Mouse (Mus musculus): ENCODE measurements around the gene Ddit4. TPM values are rescaled to one million over a fixed set of nuclear protein-coding genes. Genes with fewer than 3 reads are reported as not detected.

The Ddit4 gene
- polyA plus RNA-seq, 1 experiment from 2014 or later: 1.9 TPM

DNA sequence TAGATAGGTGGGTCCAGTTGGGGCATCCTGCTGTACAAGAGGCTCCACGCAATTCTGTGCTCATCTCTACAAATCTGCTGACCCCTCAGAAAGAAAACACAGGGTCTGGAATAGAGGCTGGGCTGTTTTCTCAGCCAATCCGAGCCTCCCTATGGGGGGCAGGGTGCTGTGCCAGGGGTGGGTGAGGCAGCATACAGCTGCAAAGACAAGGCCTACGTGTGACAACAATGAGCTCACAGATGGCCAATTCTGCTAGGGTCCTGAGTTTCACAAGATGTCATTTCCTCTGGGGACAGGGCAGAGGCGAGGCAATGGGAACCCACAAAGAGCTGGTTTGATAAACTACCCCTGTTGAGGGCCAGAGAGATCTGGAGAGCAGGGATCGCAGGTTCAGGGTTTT is 6.8 kb upstream of the Ddit4 start:
- Histone ChIP-seq H3K36me3 (ENCODE audit: control insufficient read depth, insufficient read depth, low read length) (no peaks in the 10 kb centered on the region), H3K4me2 (no peak overlapping the region), H3K4me1 (ENCODE audit: control insufficient read depth, insufficient read depth, low read length) (peaks cover 16% of the 10 kb centered on the region), H3K4me3 (ENCODE audit: low read depth, low read length) (no peak overlapping the region), H3K9me3 (replicated peaks; ENCODE audit: control insufficient read depth, low read length) (no peaks in the 10 kb centered on the region), H3K27ac (ENCODE audit: low read depth, low read length) (no peak overlapping the region), H3K27me3 (ENCODE audit: control insufficient read depth, insufficient read depth, low read length) (peaks cover 25% of the 10 kb centered on the region), H3K9ac (ENCODE audit: low read depth, low read length) (no peak overlapping the region)
- 27% methylated on average over 5 of the region's 5 CpGs for WGBS (ENCODE audit: insufficient replicate concordance)
- no peak for ATAC-seq (replicated peaks; ENCODE audit: insufficient number of reproducible peaks, low FRiP score, low TSS enrichment)

DNA sequence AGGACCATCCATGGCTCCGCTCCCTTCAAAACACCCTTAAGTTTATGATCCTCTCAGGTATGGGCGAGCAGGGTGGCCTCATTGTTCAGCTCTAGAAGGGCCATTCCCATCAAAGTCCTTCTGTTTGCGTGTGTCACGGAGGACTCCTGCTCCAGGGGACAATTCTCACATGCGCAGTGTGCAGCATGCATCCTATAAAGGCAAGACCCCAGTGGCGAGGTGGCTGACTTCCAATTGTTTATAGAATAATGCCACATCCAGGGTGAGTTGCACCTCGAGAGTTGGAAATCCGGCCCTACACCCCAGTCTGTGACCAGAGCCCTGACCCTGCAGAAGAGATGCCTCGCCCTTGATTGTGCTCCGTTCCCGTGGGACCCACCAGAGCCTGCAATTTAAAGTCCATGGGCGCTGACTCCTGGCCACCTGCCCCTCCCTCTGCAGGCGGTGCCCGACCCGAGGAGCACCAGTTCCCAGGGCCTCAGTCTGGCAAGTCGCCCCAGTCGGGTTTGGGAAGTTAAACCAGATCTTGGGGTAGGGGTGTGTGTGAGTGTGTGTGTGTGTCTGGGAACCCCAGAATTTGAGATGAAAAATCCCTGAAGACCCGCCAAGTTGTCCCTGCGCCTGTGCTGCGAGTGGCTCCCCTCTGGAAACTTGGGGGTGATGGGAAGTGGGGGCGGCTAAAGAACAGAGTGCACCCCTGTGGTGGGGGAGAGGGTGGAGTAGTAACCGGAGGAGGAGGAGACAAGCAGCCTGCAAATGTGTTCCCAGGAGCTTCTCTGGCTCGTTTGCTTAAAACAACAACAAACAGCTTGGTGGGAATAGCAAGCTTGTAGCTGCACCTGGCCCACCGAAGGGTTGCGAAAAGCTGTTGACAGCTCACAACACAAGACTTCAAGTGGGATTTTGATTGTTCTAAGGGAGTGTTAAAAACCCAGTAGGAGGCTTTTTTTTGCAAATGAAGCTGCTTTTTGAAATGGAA is 5.8 kb upstream of the Ddit4 start:
- Histone ChIP-seq H3K9me3 (replicated peaks; ENCODE audit: control insufficient read depth, low read length) (no peaks in the 10 kb centered on the region), H3K36me3 (ENCODE audit: control insufficient read depth, insufficient read depth, low read length) (no peaks in the 10 kb centered on the region), H3K27ac (ENCODE audit: low read depth, low read length) (no peak overlapping the region), H3K4me3 (ENCODE audit: low read depth, low read length) (no peak overlapping the region), H3K4me1 (ENCODE audit: control insufficient read depth, insufficient read depth, low read length) (peaks cover 24% of the 10 kb centered on the region), H3K27me3 (ENCODE audit: control insufficient read depth, insufficient read depth, low read length) (peaks cover 25% of the 10 kb centered on the region), H3K4me2 (peak overlapping the region; percentile 39), H3K9ac (ENCODE audit: low read depth, low read length) (no peak overlapping the region)
- no peak for ATAC-seq (replicated peaks; ENCODE audit: insufficient number of reproducible peaks, low FRiP score, low TSS enrichment)
- 14% methylated on average over 25 of the region's 25 CpGs for WGBS (ENCODE audit: insufficient replicate concordance)

DNA sequence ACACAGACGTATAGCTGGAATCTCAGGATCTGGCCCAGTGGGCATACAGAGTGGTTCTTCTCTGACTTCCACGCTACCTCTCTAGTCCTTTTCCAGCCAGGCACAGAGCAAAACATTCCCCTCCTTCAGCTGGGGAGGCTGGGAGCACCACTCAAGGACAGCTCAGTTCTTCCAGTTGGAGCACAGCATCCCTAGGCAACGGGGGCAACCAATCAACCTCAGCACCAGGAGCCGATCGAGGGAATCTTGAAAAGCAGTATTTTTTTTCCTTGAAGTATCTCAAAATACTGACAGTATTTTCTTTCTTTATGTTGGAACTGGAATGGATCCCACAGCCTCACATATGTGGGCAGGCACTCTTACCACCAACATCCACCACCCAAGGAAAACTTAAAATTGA is 5.0 kb upstream of the Ddit4 start:
- Histone ChIP-seq H3K4me1 (ENCODE audit: control insufficient read depth, insufficient read depth, low read length) (peaks cover 24% of the 10 kb centered on the region), H3K4me3 (ENCODE audit: low read depth, low read length) (no peak overlapping the region)
- 59% methylated on average over 5 of the region's 5 CpGs for WGBS (ENCODE audit: insufficient replicate concordance)

DNA sequence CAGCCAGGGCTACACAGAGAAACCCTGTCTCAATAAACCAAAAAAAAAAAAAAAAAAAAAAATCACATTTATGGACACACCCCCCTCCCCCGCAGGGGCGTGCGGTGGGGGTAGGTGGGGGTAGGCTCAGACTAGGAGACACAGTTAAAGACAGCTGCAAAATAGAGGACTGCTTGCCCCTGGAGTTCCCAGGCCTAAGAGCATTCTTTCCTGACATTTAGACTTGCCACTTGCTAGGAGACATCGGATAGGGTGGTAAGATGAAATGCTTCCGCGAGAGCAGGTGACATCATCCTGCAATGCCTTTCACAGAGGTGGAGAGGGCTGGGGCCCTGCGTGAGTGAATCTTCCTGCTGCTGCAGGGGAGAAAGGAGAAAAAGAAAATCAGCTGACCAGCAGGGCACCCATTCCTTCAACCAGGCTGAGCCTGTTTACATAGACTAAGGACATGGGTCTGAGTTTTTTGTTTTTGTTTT is 2.0 kb upstream of the Ddit4 start:
- Histone ChIP-seq H3K4me2 (no peak overlapping the region), H3K27me3 (ENCODE audit: control insufficient read depth, insufficient read depth, low read length) (peaks cover 20% of the 10 kb centered on the region), H3K9ac (ENCODE audit: low read depth, low read length) (no peak overlapping the region), H3K36me3 (ENCODE audit: control insufficient read depth, insufficient read depth, low read length) (no peaks in the 10 kb centered on the region), H3K9me3 (replicated peaks; ENCODE audit: control insufficient read depth, low read length) (no peaks in the 10 kb centered on the region), H3K4me1 (ENCODE audit: control insufficient read depth, insufficient read depth, low read length) (peaks cover 39% of the 10 kb centered on the region), H3K27ac (ENCODE audit: low read depth, low read length) (no peak overlapping the region), H3K4me3 (ENCODE audit: low read depth, low read length) (no peak overlapping the region)
- WGBS (ENCODE audit: insufficient replicate concordance): 16% methylated on average over 7 of the region's 7 CpGs
- ATAC-seq (replicated peaks; ENCODE audit: insufficient number of reproducible peaks, low FRiP score, low TSS enrichment): no peak

More for the DNA sequence above, 5.0 kb upstream of the Ddit4 start:
- H3K9ac ChIP-seq (ENCODE audit: low read depth, low read length): no peak overlapping the region
- no peak for ATAC-seq (replicated peaks; ENCODE audit: insufficient number of reproducible peaks, low FRiP score, low TSS enrichment)
- peaks cover 25% of the 10 kb centered on the region for H3K27me3 ChIP-seq (ENCODE audit: control insufficient read depth, insufficient read depth, low read length)
- H3K27ac ChIP-seq (ENCODE audit: low read depth, low read length): no peak overlapping the region
- H3K36me3 ChIP-seq (ENCODE audit: control insufficient read depth, insufficient read depth, low read length): no peaks in the 10 kb centered on the region
- H3K4me2 ChIP-seq: no peak overlapping the region
- no peaks in the 10 kb centered on the region for H3K9me3 ChIP-seq (replicated peaks; ENCODE audit: control insufficient read depth, low read length)

DNA sequence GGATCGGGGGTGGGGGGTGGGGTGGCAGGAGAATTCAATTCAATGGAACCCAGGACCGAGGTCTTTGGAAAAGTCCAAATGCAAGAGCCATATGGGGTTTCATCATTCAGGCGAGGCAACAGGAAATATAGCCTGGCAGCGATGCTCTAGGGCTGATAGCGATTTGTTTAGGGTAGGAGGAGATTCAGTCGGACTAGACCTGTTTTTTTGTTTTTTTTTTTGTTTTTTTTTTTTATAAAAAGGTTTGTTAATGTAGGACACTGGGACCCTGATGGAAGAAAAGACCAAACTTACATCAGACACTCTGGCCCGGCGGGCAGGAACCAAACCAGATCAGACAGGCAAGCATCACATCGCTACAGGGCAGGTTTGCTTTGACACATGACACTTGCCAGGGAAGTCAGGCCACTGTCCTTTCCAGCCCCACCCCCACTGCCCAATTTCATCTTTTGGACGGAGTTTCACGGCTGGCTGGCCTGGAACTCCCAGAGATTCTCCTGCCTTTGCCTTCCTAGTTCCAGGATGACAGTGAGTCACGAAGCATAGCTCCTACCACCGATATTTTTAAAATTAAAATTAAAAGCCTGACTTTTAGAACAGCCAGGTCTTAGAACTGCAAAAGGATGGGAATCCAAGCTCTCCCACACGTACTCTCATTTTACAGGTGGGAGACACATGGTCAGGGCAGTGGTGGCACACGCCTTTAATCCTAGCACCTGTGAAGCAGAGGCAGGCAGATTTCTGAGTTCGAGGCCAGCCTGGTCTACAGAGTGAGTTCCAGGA is 1.3 kb upstream of the Ddit4 start:
- 18% methylated on average over 16 of the region's 16 CpGs for WGBS (ENCODE audit: insufficient replicate concordance)
- Histone ChIP-seq H3K27me3 (ENCODE audit: control insufficient read depth, insufficient read depth, low read length) (peaks cover 14% of the 10 kb centered on the region), H3K36me3 (ENCODE audit: control insufficient read depth, insufficient read depth, low read length) (no peaks in the 10 kb centered on the region)

DNA sequence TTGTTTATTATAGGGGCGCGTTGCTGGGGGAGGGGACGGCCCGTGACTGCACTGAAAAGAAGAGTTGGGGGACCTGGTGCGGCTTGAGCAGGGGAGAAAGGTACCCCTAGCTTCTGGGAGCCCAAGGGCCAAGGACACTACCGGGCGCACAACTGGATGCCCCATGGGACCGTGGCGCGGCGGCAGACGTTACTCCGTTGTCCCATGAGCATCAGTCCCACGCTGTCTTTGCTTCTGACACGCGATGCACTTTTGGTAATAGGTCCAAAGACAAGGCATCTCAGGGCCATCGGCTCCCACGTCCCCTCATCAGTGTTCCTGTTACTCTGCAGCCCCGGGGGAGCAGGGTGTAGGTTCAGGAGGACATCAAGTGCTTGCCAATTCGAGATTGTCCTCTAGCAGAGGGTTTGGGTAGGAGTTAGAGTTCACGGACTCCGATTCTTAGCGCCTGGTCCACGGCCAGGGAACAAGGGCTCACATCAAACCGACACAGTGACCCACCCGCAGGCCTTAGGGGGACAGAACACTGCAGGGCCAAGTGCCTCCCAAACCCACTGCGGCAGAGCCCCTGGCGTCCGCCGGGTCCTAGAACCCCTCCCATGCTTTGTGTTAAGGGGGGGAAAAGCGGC is 632 bp upstream of the Ddit4 start:
- peak overlapping the region; percentile 97 for H3K4me2 ChIP-seq
- WGBS (ENCODE audit: insufficient replicate concordance): under 1% methylated on average over 31 of the region's 31 CpGs
- no peaks in the 10 kb centered on the region for H3K36me3 ChIP-seq (ENCODE audit: control insufficient read depth, insufficient read depth, low read length)
- peak overlapping the region; percentile 81 for H3K27ac ChIP-seq (ENCODE audit: low read depth, low read length)
- peaks cover 10% of the 10 kb centered on the region for H3K27me3 ChIP-seq (ENCODE audit: control insufficient read depth, insufficient read depth, low read length)
- peaks cover 31% of the 10 kb centered on the region for H3K4me1 ChIP-seq (ENCODE audit: control insufficient read depth, insufficient read depth, low read length)
- peak overlapping the region; percentile 91 for H3K4me3 ChIP-seq (ENCODE audit: low read depth, low read length)
- ATAC-seq (replicated peaks; ENCODE audit: insufficient number of reproducible peaks, low FRiP score, low TSS enrichment): peak; percentile 4; the same call in 1 of the 2 replicates
- peak overlapping the region; percentile 80 for H3K9ac ChIP-seq (ENCODE audit: low read depth, low read length)
- no peaks in the 10 kb centered on the region for H3K9me3 ChIP-seq (replicated peaks; ENCODE audit: control insufficient read depth, low read length)

More for the DNA sequence above, 1.3 kb upstream of the Ddit4 start:
- Histone ChIP-seq H3K4me3 (ENCODE audit: low read depth, low read length) (peak overlapping the region; percentile 91), H3K4me2 (peak overlapping the region; percentile 97), H3K9me3 (replicated peaks; ENCODE audit: control insufficient read depth, low read length) (no peaks in the 10 kb centered on the region), H3K4me1 (ENCODE audit: control insufficient read depth, insufficient read depth, low read length) (peaks cover 37% of the 10 kb centered on the region), H3K27ac (ENCODE audit: low read depth, low read length) (peak overlapping the region; percentile 81; the same call in 1 of the 2 replicates), H3K9ac (ENCODE audit: low read depth, low read length) (peak overlapping the region; percentile 80)
- ATAC-seq (replicated peaks; ENCODE audit: insufficient number of reproducible peaks, low FRiP score, low TSS enrichment): no peak

DNA sequence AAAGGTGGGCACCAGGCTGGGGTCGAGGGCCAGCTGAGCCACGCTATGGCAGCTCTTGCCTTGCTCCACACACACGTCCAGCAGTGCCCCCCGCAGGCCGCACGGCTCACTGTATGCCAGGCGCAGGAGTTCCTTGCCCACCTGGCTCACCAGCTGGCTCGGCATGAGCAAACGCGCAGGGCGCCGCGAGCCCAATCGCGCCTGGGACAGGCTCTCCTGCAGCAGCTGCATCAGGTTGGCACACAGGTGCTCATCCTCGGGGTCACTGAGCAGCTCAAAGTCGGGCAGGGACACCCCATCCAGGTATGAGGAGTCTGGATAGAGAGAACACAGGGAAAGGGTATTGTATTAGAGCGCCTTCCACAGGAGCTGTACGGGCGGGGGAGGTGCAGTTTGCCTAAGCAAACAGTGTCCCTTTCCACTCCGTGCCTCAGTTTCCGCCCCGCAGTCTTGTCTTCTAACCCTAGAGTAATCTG is 880 bp downstream of the Ddit4 start:
- Histone ChIP-seq H3K4me1 (ENCODE audit: control insufficient read depth, insufficient read depth, low read length) (peaks cover 28% of the 10 kb centered on the region), H3K9me3 (replicated peaks; ENCODE audit: control insufficient read depth, low read length) (no peaks in the 10 kb centered on the region), H3K4me2 (peak overlapping the region; percentile 97), H3K27me3 (ENCODE audit: control insufficient read depth, insufficient read depth, low read length) (no peaks in the 10 kb centered on the region), H3K36me3 (ENCODE audit: control insufficient read depth, insufficient read depth, low read length) (no peaks in the 10 kb centered on the region), H3K9ac (ENCODE audit: low read depth, low read length) (peak overlapping the region; percentile 95), H3K27ac (ENCODE audit: low read depth, low read length) (peak overlapping the region; percentile 82; the same call in 1 of the 2 replicates), H3K4me3 (ENCODE audit: low read depth, low read length) (peak overlapping the region; percentile 91)
- 1% methylated on average over 23 of the region's 23 CpGs for WGBS (ENCODE audit: insufficient replicate concordance)
- ATAC-seq (replicated peaks; ENCODE audit: insufficient number of reproducible peaks, low FRiP score, low TSS enrichment): no peak
